Mouse (Mus musculus) liver, embryonic 11.5 days (tissue): ENCODE data around the gene Mrpl20. TPM values are rescaled to one million over a fixed set of nuclear protein-coding genes. Genes with fewer than 3 reads are reported as not detected.

Experiments
- ATAC-seq: fragments of 200-750 bp; cut with Nextera tagmentation; replicated peaks from 2 replicates; pipeline ENCODE4 v1.8.0; 2017; ENCODE audit warnings: moderate number of reproducible peaks, mild to moderate bottlenecking, moderate TSS enrichment, moderate library complexity; ENCODE audit not compliant: low FRiP score
- DNase-seq: peaks from one replicate; pipeline ENCODE4 v3.0.0-alpha.2; 2017; ENCODE audit warnings: low spot score
- H3K27ac ChIP-seq: fragments of 300-500 bp; sonication (generic); 2 replicates; pipeline ENCODE4 v1.5.1; 2014; ENCODE audit warnings: mild to moderate bottlenecking, low read depth, low read length, control low read depth
- H3K27me3 ChIP-seq: fragments of 300-500 bp; sonication (generic); replicated peaks from 2 replicates; pipeline ENCODE4 v1.6.1; 2014; ENCODE audit warnings: low read length, mixed read lengths; ENCODE audit not compliant: control insufficient read depth, insufficient read depth
- H3K36me3 ChIP-seq: fragments of 300-500 bp; sonication (generic); 2 replicates; pipeline ENCODE4 v1.6.1; 2014; ENCODE audit warnings: mild to moderate bottlenecking, low read length, moderate library complexity, mixed read lengths; ENCODE audit not compliant: control insufficient read depth, insufficient read depth
- H3K4me1 ChIP-seq: fragments of 300-500 bp; sonication (generic); replicated peaks from 2 replicates; pipeline ENCODE4 v1.6.1; 2014; ENCODE audit warnings: low read length, mixed read lengths; ENCODE audit not compliant: control insufficient read depth, insufficient read depth
- H3K4me2 ChIP-seq: fragments of 300-500 bp; sonication (generic); 2 replicates; pipeline ENCODE4 v1.6.1; 2014; ENCODE audit warnings: mild to moderate bottlenecking, control low read depth, moderate library complexity
- H3K4me3 ChIP-seq: fragments of 300-500 bp; sonication (generic); 2 replicates; pipeline ENCODE4 v1.5.1; 2014; ENCODE audit warnings: low read depth, low read length, control low read depth
- H3K9ac ChIP-seq: fragments of 300-500 bp; sonication (generic); 2 replicates; pipeline ENCODE4 v1.6.1; 2014; ENCODE audit warnings: low read depth, low read length, control low read depth
- H3K9me3 ChIP-seq: fragments of 300-500 bp; sonication (generic); 2 replicates; pipeline ENCODE4 v1.6.1; 2016; ENCODE audit warnings: low read length, inconsistent platforms, mixed read lengths; ENCODE audit not compliant: control insufficient read depth
- WGBS: fragments of 180-500 bp; shearing (Covaris S2); extraction: QIAGEN DNeasy Blood & Tissue Kit; methylation state at CpG from one replicate; pipeline ENCODE4 v1.1.7; 2014; 5-methylcytosine and 5-hydroxymethylcytosine counted together
- polyA plus RNA-seq: library from polyadenylated mRNA; unstranded; fragments of >200 nt; fragmentation: Nextera tagmentation; extraction: Ambion mirVana; gene quantifications from 2 replicates; pipeline ENCODE4 v1.2.1, GENCODE M21; 2014

The Mrpl20 gene
- polyA plus RNA-seq, 1 experiment from 2014 or later = 326 TPM

DNA sequence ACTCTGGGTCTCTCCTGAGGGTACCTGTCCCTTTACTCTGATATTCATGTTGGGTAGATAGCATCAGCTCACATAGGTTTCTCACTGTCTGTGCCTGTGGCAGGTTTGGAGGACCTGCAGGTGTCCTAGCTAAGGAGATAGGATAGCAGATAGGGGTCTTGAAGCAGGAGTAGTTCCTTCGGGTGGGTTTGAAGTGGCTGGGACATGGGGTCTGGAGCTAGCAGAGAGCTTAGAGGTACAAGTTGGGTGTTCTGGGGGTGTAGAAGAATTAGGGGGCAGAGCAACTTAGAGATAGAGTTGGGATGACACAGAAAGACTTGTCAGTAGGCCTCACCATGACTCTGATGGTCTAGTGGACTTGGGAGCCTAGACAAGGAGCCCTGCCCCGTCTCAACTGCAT, 46.7 kb downstream of the Mrpl20 start:
- Histone ChIP-seq H3K9ac (no peak overlapping the region), H3K36me3 (peaks cover 7% of the 10 kb centered on the region; the same call in 1 of the 2 replicates), H3K27me3 (no peaks in the 10 kb centered on the region), H3K4me2 (peak overlapping the region; percentile 98), H3K4me1 (peaks cover 24% of the 10 kb centered on the region), H3K9me3 (no peaks in the 10 kb centered on the region), H3K4me3 (no peak overlapping the region), H3K27ac (no peak overlapping the region)
- whole genome bisulfite sequencing = 63% methylated on average over 2 of the region's 2 CpGs
- no peak for ATAC-seq
- DNase-seq = no peak

DNA sequence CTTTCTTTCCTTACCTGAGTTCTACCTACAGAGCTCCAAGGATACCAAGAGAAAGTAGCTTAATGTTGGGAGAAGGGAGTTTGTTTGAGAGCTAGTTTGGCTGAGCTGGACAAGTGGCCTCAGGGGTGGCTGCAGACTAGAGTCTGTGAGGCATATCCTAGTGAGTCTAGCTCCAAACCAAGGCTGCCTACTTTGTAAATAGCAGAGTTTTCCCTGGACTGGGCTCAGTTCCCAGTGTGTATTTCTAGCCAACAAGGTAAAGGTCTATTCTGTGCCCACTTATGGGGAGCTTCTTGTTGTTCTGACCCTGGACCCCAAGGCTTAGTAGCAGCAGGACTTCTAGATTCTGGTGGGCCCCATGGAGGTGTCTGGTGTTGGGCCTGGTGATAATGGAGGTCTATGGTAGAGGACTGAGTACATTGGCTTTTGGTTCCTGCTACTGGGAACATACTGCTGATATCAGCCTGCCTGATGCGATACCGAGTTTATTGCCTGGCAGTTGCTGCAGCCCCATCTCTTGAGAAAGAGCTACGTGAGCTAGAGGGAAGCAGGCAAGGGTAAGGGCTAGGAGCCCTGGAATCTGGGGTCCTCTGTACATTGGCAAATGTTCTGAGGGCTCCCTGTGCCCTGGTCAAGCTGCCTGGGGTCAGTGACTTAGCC, 47.2 kb downstream of the Mrpl20 start:
- H3K9ac ChIP-seq = no peak overlapping the region

DNA sequence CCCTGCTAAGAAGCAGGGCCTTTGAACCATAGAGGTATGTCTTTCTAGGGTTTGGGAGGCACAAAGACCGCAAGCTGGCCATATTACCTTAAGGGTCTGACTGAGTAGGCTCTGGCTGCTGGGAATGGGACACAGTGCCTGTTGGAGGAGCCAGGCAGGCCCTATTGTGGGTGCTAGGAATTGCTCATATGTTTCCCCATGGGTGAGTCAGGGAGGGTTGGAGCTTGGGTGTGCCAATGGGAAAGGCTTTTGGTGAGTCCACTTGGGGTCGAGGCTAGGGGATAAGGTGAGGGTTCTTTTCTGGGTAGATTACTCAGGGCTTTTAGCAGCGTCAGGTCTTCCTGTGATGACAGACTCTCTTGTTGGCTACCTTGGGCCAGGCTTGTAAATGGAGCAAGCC, 48.7 kb downstream of the Mrpl20 start:
- no peak overlapping the region for H3K4me3 ChIP-seq
- no peak overlapping the region for H3K27ac ChIP-seq
- DNase-seq = no peak
- no peak overlapping the region for H3K9ac ChIP-seq
- peaks cover 28% of the 10 kb centered on the region for H3K4me1 ChIP-seq
- no peak overlapping the region for H3K4me2 ChIP-seq
- ATAC-seq = no peak
- WGBS = 88% methylated on average over 3 of the region's 3 CpGs
- no peaks in the 10 kb centered on the region for H3K9me3 ChIP-seq
- H3K27me3 ChIP-seq = no peaks in the 10 kb centered on the region
- peaks cover 13% of the 10 kb centered on the region; the same call in 1 of the 2 replicates for H3K36me3 ChIP-seq

More for the DNA sequence above, 47.2 kb downstream of the Mrpl20 start:
- 73% methylated on average over 3 of the region's 3 CpGs for WGBS
- no peak overlapping the region for H3K27ac ChIP-seq
- H3K4me1 ChIP-seq = peaks cover 24% of the 10 kb centered on the region
- ATAC-seq (no peak), DNase-seq (no peak)
- H3K27me3 ChIP-seq = no peaks in the 10 kb centered on the region
- H3K36me3 ChIP-seq = peaks cover 7% of the 10 kb centered on the region; the same call in 1 of the 2 replicates
- no peaks in the 10 kb centered on the region for H3K9me3 ChIP-seq
- no peak overlapping the region for H3K4me3 ChIP-seq
- no peak overlapping the region; the same call in 1 of the 2 replicates for H3K4me2 ChIP-seq

DNA sequence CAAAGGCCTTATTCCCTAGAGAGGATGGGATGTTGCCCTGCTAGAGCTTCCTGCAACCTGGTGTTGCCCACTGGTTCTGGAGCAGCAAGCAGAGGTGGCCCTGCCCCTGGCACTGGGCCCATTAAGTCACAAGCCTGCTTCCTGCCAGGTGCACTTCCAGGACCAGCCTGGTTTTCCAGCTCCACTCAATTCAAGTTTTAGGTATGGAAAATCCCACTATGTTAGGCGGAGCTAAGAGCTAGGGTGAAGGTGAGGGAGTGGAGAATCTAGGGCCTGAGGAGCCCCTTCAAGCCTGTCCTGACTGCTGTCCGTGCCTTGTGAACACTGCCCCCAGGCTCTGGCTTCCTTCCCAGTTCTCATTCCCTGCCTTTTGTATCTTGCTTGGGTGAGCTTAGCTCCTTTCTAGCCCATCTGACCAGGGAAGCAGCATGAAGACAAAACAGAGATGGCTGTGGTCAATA, 49.3 kb downstream of the Mrpl20 start:
- H3K9ac ChIP-seq = no peak overlapping the region
- H3K4me1 ChIP-seq = peaks cover 27% of the 10 kb centered on the region
- ATAC-seq (no peak), DNase-seq (no peak)
- no peak overlapping the region for H3K27ac ChIP-seq
- no peak overlapping the region for H3K4me3 ChIP-seq
- no peak overlapping the region for H3K4me2 ChIP-seq
- H3K9me3 ChIP-seq = no peaks in the 10 kb centered on the region
- H3K27me3 ChIP-seq = no peaks in the 10 kb centered on the region
- H3K36me3 ChIP-seq = peaks cover 13% of the 10 kb centered on the region; the same call in 1 of the 2 replicates
- WGBS = 78% methylated on average over 2 of the region's 2 CpGs

DNA sequence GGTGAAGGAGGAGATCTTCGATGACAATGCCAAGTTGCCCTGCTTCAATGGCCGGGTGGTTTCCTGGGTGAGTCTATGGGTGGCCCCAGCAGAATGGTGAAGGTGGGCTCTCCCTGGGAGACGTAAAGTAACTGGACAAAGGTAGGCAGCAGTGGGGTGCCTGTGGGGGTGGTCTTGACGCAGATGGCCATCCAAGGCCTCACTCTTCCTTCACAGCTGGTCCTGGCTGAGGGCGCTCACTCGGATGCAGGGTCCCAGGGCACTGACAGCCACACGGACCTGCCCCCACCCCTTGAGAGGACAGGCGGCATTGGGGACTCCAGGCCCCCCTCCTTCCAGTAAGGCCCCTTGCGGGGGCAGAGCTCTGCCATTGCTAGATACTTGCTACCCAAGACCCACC, 50.7 kb downstream of the Mrpl20 start:
- WGBS = 90% methylated on average over 9 of the region's 9 CpGs
- peaks cover 22% of the 10 kb centered on the region for H3K4me1 ChIP-seq
- peaks cover 24% of the 10 kb centered on the region; the same call in 1 of the 2 replicates for H3K36me3 ChIP-seq
- H3K4me3 ChIP-seq = no peak overlapping the region
- DNase-seq (no peak), ATAC-seq (no peak)
- H3K27me3 ChIP-seq = no peaks in the 10 kb centered on the region
- no peak overlapping the region for H3K4me2 ChIP-seq
- no peak overlapping the region for H3K27ac ChIP-seq
- no peak overlapping the region for H3K9ac ChIP-seq
- H3K9me3 ChIP-seq = no peaks in the 10 kb centered on the region

DNA sequence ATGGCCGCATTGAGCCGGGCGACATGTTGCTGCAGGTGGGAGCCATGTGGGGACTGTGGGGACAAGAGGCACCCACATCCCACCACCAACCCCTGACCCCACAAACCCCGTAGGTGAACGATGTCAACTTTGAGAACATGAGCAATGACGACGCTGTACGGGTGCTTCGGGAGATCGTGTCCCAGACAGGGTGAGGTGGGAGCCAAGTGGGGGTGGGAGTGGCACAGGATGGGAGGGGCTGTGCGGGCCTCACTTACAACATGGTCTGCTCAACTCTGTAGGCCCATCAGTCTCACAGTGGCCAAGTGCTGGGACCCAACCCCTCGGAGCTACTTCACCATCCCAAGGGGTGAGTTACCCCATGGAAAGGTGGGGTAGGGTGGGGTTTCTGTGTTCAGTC, 52.3 kb downstream of the Mrpl20 start:
- Histone ChIP-seq H3K27me3 (no peaks in the 10 kb centered on the region), H3K36me3 (peaks cover 29% of the 10 kb centered on the region; the same call in 1 of the 2 replicates), H3K9ac (no peak overlapping the region), H3K4me1 (peaks cover 8% of the 10 kb centered on the region), H3K4me3 (no peak overlapping the region), H3K4me2 (no peak overlapping the region), H3K9me3 (no peaks in the 10 kb centered on the region), H3K27ac (no peak overlapping the region)
- DNase-seq (no peak), ATAC-seq (no peak)
- WGBS = 94% methylated on average over 12 of the region's 12 CpGs

DNA sequence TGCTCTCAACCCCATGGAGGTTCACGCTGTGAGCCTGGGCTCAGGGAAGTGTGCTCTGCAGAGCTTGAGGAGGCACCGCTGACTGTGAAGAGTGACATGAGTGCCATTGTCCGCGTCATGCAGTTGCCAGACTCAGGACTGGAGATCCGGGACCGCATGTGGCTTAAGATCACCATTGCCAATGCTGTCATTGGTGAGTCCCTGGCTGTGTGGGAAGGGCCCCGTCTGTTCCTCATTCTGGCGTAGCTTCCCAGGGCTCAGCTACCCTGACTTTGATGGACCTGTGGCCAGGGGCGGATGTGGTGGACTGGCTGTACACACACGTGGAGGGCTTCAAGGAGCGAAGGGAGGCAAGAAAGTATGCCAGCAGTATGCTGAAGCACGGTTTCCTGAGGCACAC, 53.4 kb downstream of the Mrpl20 start:
- H3K4me3 ChIP-seq = no peak overlapping the region
- H3K4me2 ChIP-seq = no peak overlapping the region
- ATAC-seq = no peak
- no peak overlapping the region for H3K9ac ChIP-seq
- no peak overlapping the region; the same call in 1 of the 2 replicates for H3K27ac ChIP-seq
- peaks cover 32% of the 10 kb centered on the region; the same call in 1 of the 2 replicates for H3K36me3 ChIP-seq
- peaks cover 8% of the 10 kb centered on the region for H3K4me1 ChIP-seq
- 86% methylated on average over 12 of the region's 12 CpGs for WGBS
- H3K27me3 ChIP-seq = no peaks in the 10 kb centered on the region
- H3K9me3 ChIP-seq = no peaks in the 10 kb centered on the region
- no peak for DNase-seq

DNA sequence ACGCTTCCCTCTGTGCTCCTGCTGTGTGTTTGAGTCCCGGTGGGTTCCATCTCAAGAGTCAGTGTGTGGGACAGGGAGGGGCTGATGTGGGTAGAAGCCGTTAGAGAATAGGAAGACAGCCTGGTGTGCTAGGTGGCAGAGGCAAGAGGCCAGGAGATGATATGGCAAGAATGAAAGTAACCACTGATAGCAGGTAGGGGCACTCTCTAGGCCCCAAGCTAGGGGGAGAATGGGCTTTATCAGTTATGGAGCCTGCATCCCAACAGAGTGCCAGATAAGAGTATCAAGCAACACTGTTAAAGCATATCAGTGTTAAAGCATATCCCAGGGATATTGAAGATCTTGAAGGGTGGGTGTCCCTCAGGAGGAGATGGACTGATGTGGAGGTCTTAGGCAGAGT, 54.2 kb downstream of the Mrpl20 start:
- H3K9ac ChIP-seq = no peak overlapping the region
- H3K4me1 ChIP-seq = peaks cover 8% of the 10 kb centered on the region
- WGBS = 62% methylated on average over 3 of the region's 3 CpGs
- no peak for DNase-seq
- no peak overlapping the region for H3K27ac ChIP-seq
- H3K4me3 ChIP-seq = no peak overlapping the region
- H3K9me3 ChIP-seq = no peaks in the 10 kb centered on the region
- ATAC-seq = peak; percentile 42
- peaks cover 32% of the 10 kb centered on the region; the same call in 1 of the 2 replicates for H3K36me3 ChIP-seq
- no peak overlapping the region for H3K4me2 ChIP-seq
- H3K27me3 ChIP-seq = no peaks in the 10 kb centered on the region

DNA sequence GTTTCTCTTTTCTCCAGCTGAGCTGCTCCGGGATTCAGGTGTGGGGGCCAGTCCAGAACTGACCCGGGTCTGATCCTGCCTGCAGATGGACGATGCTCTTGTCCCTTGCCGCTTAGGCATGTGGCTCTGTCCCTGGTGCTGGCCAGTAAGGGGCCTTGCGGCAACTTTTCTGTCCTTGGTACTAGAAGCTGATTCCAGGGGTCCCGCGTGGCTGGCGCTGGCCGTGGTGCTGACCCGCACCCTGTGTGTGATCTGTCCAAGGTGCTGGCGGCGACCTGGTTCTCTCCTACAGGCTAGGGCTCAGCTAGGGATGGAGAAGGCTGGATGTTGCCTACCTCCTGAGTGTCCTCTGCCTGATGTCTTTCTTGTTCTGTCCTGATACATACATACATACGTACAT, 56.6 kb downstream of the Mrpl20 start:
- Histone ChIP-seq H3K27ac (no peak overlapping the region), H3K4me1 (peaks cover 8% of the 10 kb centered on the region), H3K36me3 (peaks cover 25% of the 10 kb centered on the region; the same call in 1 of the 2 replicates), H3K9me3 (no peaks in the 10 kb centered on the region), H3K4me2 (no peak overlapping the region), H3K4me3 (no peak overlapping the region), H3K27me3 (no peaks in the 10 kb centered on the region), H3K9ac (no peak overlapping the region)
- DNase-seq (peak; percentile 85), ATAC-seq (peak; percentile 52)
- 31% methylated on average over 13 of the region's 13 CpGs for WGBS
